Mouse (Mus musculus) megakaryocyte, embryonic 14.5 days (primary cell): ENCODE results near the gene Ifit1. TPM values are rescaled to one million over a fixed set of nuclear protein-coding genes. Genes with fewer than 3 reads are reported as not detected.
"Not testable (repeated sequence)": the region's sequence is repeated elsewhere in the genome, so short reads cannot be mapped to it uniquely, and the experiment has no call there.

ENCODE experiments used
- H3K27me3 ChIP-seq: replicated peaks from 2 replicates; pipeline ENCODE3; 2012; ENCODE audit warnings: inconsistent platforms
- H3K36me3 ChIP-seq: replicated peaks from 2 replicates; pipeline ENCODE3; 2012; ENCODE audit warnings: low read length, inconsistent platforms, mixed read lengths
- H3K4me1 ChIP-seq: 2 replicates; pipeline ENCODE4 v1.6.1; 2012; ENCODE audit warnings: inconsistent platforms
- H3K4me3 ChIP-seq: replicated peaks from 2 replicates; pipeline ENCODE3; 2012; ENCODE audit warnings: moderate library complexity, mild to moderate bottlenecking, inconsistent platforms
- H3K9me3 ChIP-seq: 2 replicates; pipeline ENCODE4 v1.6.1; 2012; ENCODE audit warnings: inconsistent platforms
- FLI1 ChIP-seq: IDR thresholded peaks from 2 replicates; pipeline ENCODE4 v1.6.1; 2012; ENCODE audit warnings: low read length, inconsistent platforms, mixed read lengths
- GATA1 ChIP-seq: IDR thresholded peaks from 3 replicates; pipeline ENCODE4 v1.6.1; 2012; ENCODE audit warnings: mixed read lengths, low read length, inconsistent platforms, borderline replicate concordance
- polyA plus RNA-seq: library from polyadenylated mRNA; stranded (reverse); fragments of >175 nt; gene quantifications from 2 replicates; pipeline ENCODE4 v1.2.3, GENCODE M21; 2012; ENCODE audit warnings: low replicate concordance; ENCODE audit not compliant: insufficient read depth

Ifit1 gene
- polyA plus RNA-seq, 1 experiment = 1.2 TPM

- no peaks in the 10 kb centered on the region for H3K9me3 ChIP-seq
- H3K4me3 ChIP-seq = no peak overlapping the region
- TF ChIP-seq FLI1 = no peak
- no peak for TF ChIP-seq GATA1
- no peaks in the 10 kb centered on the region for H3K36me3 ChIP-seq
- H3K4me1 ChIP-seq = peaks cover 6% of the 10 kb centered on the region
- peaks cover 10% of the 10 kb centered on the region for H3K27me3 ChIP-seq
These were observed 19.8 kb upstream of the Ifit1 start for GRCm38 (mm10) chr19:34620871-34621270.

DNA sequence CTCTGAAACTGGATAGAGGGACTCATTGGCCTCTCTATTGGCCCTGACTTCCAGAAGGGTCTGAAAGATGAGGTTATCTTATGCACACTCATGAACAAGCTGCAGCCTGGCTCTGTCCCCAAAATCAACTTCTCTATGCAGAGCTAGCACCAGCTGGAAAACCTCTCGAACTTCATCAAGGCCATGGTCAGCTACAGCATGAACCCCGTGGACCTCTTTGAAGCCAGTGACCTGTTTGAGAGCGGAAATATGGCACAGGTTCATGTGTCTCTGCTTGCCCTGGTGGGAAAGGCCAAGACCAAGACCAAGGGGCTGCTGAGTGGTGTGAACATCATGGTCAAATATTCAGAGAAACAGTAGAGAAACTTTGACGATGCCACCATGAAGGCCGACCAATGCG lies 16.9 kb upstream of the Ifit1 start:
- no peak for TF ChIP-seq GATA1
- TF ChIP-seq FLI1 = no peak
- Histone ChIP-seq H3K36me3 (no peaks in the 10 kb centered on the region), H3K27me3 (peaks cover 12% of the 10 kb centered on the region), H3K4me1 (peaks cover 6% of the 10 kb centered on the region), H3K9me3 (no peaks in the 10 kb centered on the region), H3K4me3 (no peak overlapping the region)

- Histone ChIP-seq H3K36me3 (no peaks in the 10 kb centered on the region), H3K4me1 (peaks cover 6% of the 10 kb centered on the region), H3K4me3 (no peak overlapping the region)
These were observed 16.0 kb upstream of the Ifit1 start for GRCm38 (mm10) chr19:34624663-34625062.

DNA sequence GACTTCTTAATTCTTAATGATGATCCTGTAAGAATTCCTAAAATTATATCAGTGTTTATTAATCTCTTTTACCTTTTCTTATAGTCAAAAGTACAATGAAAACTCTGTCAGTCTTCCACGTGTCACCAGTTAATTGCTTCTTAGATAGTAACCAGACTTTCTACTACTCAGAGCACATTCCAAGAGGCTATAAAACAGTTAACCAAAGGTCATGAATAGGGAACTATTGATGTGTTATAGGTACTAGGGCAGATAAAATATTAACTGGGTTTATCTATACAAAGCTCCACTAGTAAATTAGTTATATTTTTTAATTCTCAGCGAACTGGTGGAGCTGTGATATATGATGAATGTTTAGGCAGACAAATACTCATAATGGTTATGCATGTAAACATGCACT lies 13.2 kb upstream of the Ifit1 start:
- H3K27me3 ChIP-seq = peaks cover 9% of the 10 kb centered on the region
- peaks cover 6% of the 10 kb centered on the region for H3K4me1 ChIP-seq
- H3K36me3 ChIP-seq = no peaks in the 10 kb centered on the region
- TF ChIP-seq FLI1 = no peak
- no peak for TF ChIP-seq GATA1
- H3K4me3 ChIP-seq = no peak overlapping the region
- no peaks in the 10 kb centered on the region for H3K9me3 ChIP-seq

More at GRCm38 (mm10) chr19:34624663-34625062, 16.0 kb upstream of the Ifit1 start:
- no peak for TF ChIP-seq GATA1
- TF ChIP-seq FLI1 = no peak
- Histone ChIP-seq H3K9me3 (no peaks in the 10 kb centered on the region), H3K27me3 (peaks cover 12% of the 10 kb centered on the region)

- Histone ChIP-seq H3K9me3 (no peaks in the 10 kb centered on the region), H3K4me3 (no peak overlapping the region), H3K4me1 (0 out of 2 replicates have a peak, but pooled peaks cover 3% of the 10 kb centered on the region), H3K36me3 (no peaks in the 10 kb centered on the region), H3K27me3 (peaks cover 2% of the 10 kb centered on the region)
- TF ChIP-seq FLI1 (no peak), GATA1 (no peak)
These were observed 9.2 kb upstream of the Ifit1 start for GRCm38 (mm10) chr19:34631487-34631886.

- Histone ChIP-seq H3K36me3 (no peaks in the 10 kb centered on the region), H3K4me3 (no peak overlapping the region), H3K9me3 (no peaks in the 10 kb centered on the region), H3K27me3 (no peaks in the 10 kb centered on the region), H3K4me1 (peaks cover 11% of the 10 kb centered on the region)
- no peak for TF ChIP-seq FLI1
- TF ChIP-seq GATA1 = no peak
These were observed 7.2 kb upstream of the Ifit1 start for GRCm38 (mm10) chr19:34633484-34633883.

- peaks cover 3% of the 10 kb centered on the region for H3K27me3 ChIP-seq
These were observed 3.6 kb upstream of the Ifit1 start for GRCm38 (mm10) chr19:34636933-34637557.

GRCm38 (mm10) chr19:34642616-34643015 lies 1.9 kb downstream of the Ifit1 start:
- no peaks in the 10 kb centered on the region for H3K9me3 ChIP-seq
- H3K4me1 ChIP-seq = peaks cover 47% of the 10 kb centered on the region
- H3K36me3 ChIP-seq = peaks cover 2% of the 10 kb centered on the region
- H3K4me3 ChIP-seq = no peak overlapping the region
- H3K27me3 ChIP-seq = peaks cover 3% of the 10 kb centered on the region
- TF ChIP-seq GATA1 (no peak), FLI1 (no peak)

More at GRCm38 (mm10) chr19:34636933-34637557, 3.6 kb upstream of the Ifit1 start:
- Histone ChIP-seq H3K4me1 (peaks cover 43% of the 10 kb centered on the region), H3K36me3 (no peaks in the 10 kb centered on the region), H3K4me3 (no peak overlapping the region), H3K9me3 (no peaks in the 10 kb centered on the region)
- TF ChIP-seq FLI1 (no peak), GATA1 (no peak)

DNA sequence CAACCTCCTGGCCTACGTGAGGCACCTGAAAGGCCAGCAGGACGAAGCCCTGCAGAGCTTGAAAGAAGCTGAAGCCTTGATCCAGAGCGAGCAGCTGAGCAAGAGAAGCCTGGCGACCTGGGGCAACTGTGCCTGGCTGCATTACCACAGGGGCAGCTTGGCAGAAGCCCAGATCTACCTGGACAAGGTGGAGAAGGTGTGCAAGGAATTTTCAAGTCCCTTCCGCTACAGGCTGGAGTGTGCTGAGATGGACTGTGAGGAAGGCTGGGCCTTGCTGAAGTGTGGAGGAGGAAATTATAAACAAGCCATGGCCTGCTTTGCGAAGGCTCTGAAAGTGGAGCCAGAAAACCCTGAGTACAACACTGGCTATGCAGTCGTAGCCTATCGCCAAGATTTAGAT lies 7.0 kb downstream of the Ifit1 start:
- Histone ChIP-seq H3K36me3 (peaks cover 18% of the 10 kb centered on the region), H3K4me1 (peaks cover 43% of the 10 kb centered on the region)
- H3K4me3 ChIP-seq, H3K9me3 ChIP-seq, H3K27me3 ChIP-seq: not testable (repeated sequence)

DNA sequence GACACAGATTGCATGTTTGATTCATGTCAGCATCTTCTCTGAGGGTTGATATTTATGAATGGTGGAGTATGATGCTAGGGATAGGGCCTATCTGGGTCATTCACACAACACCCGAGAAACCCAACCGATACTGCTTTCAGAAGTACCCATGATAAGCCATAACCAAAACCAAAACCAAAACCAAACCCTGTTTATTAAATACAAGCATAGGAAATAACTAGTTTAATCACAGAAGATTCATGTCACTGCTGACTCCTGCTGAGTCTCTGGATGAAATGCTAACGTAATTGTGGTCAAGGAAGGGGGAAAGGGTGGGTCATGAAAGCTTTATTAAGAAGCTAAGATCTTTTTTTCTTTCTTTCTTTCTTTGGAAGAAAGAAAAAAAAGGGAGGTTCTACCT lies 9.6 kb downstream of the Ifit1 start:
- Histone ChIP-seq H3K27me3 (no peaks in the 10 kb centered on the region), H3K36me3 (peaks cover 18% of the 10 kb centered on the region), H3K4me3 (no peak overlapping the region), H3K4me1 (peaks cover 54% of the 10 kb centered on the region), H3K9me3 (no peaks in the 10 kb centered on the region)
- TF ChIP-seq GATA1 (no peak), FLI1 (no peak)

GRCm38 (mm10) chr19:34650997-34651396 lies 10.3 kb downstream of the Ifit1 start:
- TF ChIP-seq FLI1 = no peak
- TF ChIP-seq GATA1 = no peak
- peaks cover 18% of the 10 kb centered on the region for H3K36me3 ChIP-seq
- no peaks in the 10 kb centered on the region for H3K9me3 ChIP-seq
- H3K27me3 ChIP-seq = no peaks in the 10 kb centered on the region
- peaks cover 55% of the 10 kb centered on the region for H3K4me1 ChIP-seq
- H3K4me3 ChIP-seq = peak overlapping the region; percentile 51
